In the genomic region with DNA sequence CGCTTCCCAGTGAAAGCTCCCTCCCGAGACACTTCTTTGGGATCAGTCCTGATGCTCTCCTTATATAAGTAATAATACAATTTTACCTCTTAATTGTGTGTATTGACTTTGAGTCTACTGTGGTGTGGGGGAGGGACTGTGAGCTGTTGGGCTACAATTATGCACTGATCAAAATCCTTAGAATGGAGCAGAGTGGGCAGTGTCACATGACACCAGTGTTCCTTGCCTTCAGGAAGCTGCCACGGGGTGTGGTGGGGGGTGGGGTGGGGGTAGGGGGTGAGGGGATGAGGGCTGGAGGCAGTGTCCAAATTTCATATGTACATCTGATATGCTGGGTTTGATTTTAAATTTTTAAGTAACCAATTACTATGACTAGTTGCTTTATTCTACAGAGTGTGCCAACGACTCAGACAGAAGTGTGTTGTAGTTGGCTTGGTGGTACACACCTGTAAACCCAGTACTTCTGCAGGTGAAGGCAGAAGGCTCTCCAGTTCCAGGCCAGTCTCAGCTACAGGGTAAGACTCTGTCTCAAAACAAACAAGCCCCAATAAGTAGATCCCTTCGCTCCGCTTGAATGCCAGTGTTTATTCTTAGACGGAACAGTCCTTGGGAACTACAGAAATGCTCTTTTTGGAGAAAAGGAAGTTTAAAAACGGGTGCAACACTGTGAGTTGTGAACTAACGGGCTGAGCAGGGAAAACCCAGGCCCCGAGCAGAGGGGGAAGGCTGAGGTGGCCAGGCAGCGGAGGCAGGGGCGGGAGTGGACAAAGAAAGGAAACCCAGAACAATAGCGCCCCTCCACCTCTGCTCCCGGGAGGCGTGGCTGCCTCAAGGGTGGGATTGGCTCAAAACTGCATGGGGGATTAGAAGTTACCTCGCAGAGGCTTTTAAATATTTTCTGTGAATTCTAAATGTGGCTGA, we compare ENCODE assay signal across 8 mouse cellular contexts. TPM values are rescaled to one million over a fixed set of nuclear protein-coding genes. Genes with fewer than 3 reads are reported as not detected.
DNase-seq lines count a peak whose midpoint lies in the region; ATAC-seq lines count a peak whose summit lies in the region.

No protein-coding gene starts in this region.

- peak overlapping the region; percentile 2; the same call in 1 of the 2 replicates for H3K27ac ChIP-seq in hindbrain, embryonic 15.5 days (replicated peaks)
- H3K27ac ChIP-seq in midbrain, embryonic 16.5 days (ENCODE audit: low read length), result no peak overlapping the region

- peaks cover 6% of the 10 kb centered on the region; the same call in 1 of the 2 replicates for H3K4me1 ChIP-seq in hindbrain, embryonic 15.5 days (replicated peaks)
- H3K4me1 ChIP-seq in midbrain, embryonic 16.5 days (ENCODE audit: control insufficient read depth, insufficient read depth, low read length), result peaks cover 4% of the 10 kb centered on the region; the same call in 1 of the 2 replicates

- H3K27me3 ChIP-seq in hindbrain, embryonic 15.5 days, result no peaks in the 10 kb centered on the region
- H3K27me3 ChIP-seq in midbrain, embryonic 16.5 days (ENCODE audit: control insufficient read depth, insufficient read depth, low read depth, low read length), result no peaks in the 10 kb centered on the region

- no peaks in the 10 kb centered on the region for H3K36me3 ChIP-seq in hindbrain, embryonic 15.5 days
- H3K36me3 ChIP-seq in midbrain, embryonic 16.5 days (ENCODE audit: control insufficient read depth, insufficient read depth, low read length), result no peaks in the 10 kb centered on the region

- H3K9me3 ChIP-seq in hindbrain, embryonic 15.5 days, result no peaks in the 10 kb centered on the region
- H3K9me3 ChIP-seq in midbrain, embryonic 16.5 days (replicated peaks; ENCODE audit: control insufficient read depth, low read length, poor library complexity, severe bottlenecking), result no peaks in the 10 kb centered on the region

- H3K4me3 ChIP-seq in hindbrain, embryonic 15.5 days, result peak overlapping the region; percentile 28
- H3K4me3 ChIP-seq in midbrain, embryonic 16.5 days (ENCODE audit: low read depth, low read length), result peak overlapping the region; percentile 3; the same call in 1 of the 2 replicates

- DNase-seq in thymus, postnatal 4 days, result peak; percentile 12
- no peak for DNase-seq in thymus, adult 18-20 months
- peak; percentile 33 for DNase-seq in gastrocnemius, postnatal 25 days
- peak; percentile 45 for DNase-seq in liver
- DNase-seq in thymus, postnatal 0 days (ENCODE audit: low spot score), result no peak
- no peak for DNase-seq in thymus, postnatal 14 days

- peak; percentile 61; the same call in 1 of the 2 replicates for ATAC-seq in hindbrain, embryonic 15.5 days (ENCODE audit: low FRiP score, low read depth)
- ATAC-seq in midbrain, embryonic 16.5 days, result 0 out of 2 replicates have a peak, but pooled peaks have one; percentile 54

- peak overlapping the region; percentile 56 for H3K4me2 ChIP-seq in hindbrain, embryonic 15.5 days
- peak overlapping the region; percentile 54 for H3K4me2 ChIP-seq in midbrain, embryonic 16.5 days (ENCODE audit: low read length)

- H3K9ac ChIP-seq in hindbrain, embryonic 15.5 days, result peak overlapping the region; percentile 23
- H3K9ac ChIP-seq in midbrain, embryonic 16.5 days (ENCODE audit: low read depth, low read length), result peak overlapping the region; percentile 43; the same call in 1 of the 2 replicates

- WGBS in hindbrain, embryonic 15.5 days, result 13% methylated on average over 16 of the region's 16 CpGs
- 10% methylated on average over 16 of the region's 16 CpGs for WGBS in midbrain, embryonic 16.5 days

RNA-seq across cellular contexts. Expression of a gene that starts 45.0 kb away (rescaled TPM):
- 10 to 100 TPM; 23.7 to 24.5 TPM for total RNA-seq in gastrocnemius, postnatal 25 days (2021)
- 67.6 and 71.7 TPM in 2 replicates for polyA plus RNA-seq in hindbrain, embryonic 15.5 days (2015; fragmentation: Nextera tagmentation; extraction: Ambion mirVana)
- 69.7 and 80.6 TPM in 2 replicates for polyA plus RNA-seq in midbrain, embryonic 16.5 days (2015; fragmentation: Nextera tagmentation; extraction: Ambion mirVana)
- 60.0 and 62.6 TPM in 2 replicates for polyA plus RNA-seq in thymus, postnatal 0 days (2015; fragmentation: Nextera tagmentation; extraction: Ambion mirVana)

Comparison
In these comparisons a context has a peak if more than half of its experiments do, and no peak if none do; other contexts are left out.
1. DNase-seq: peak in thymus, postnatal 4 days (single experiment), gastrocnemius, postnatal 25 days (single experiment) and liver (single experiment); none in thymus, adult 18-20 months (0 of 2), thymus, postnatal 0 days (single experiment) and thymus, postnatal 14 days (single experiment).